Mouse (Mus musculus): ENCODE data around the gene Gm49405.
"Not testable (repeated sequence)": the region's sequence is repeated elsewhere in the genome, so short reads cannot be mapped to it uniquely, and the experiment has no call there.

Gm49405 gene

GRCm38 (mm10) chr19:4000119-4000900 is at the start of gene Gm49405, which contains the start of gene Nudt8:
Gm49405 (plus strand) TSS chr19:4000626.
Nudt8 (plus strand) TSS chr19:4000580.
- DNase-seq, result peak; percentile 94

GRCm38 (mm10) chr19:3951461-3951860 is 49.0 kb upstream of the Gm49405 start:
- no peak for DNase-seq

- no peak for DNase-seq
Observed at GRCm38 (mm10) chr19:3952099-3952498, 48.3 kb upstream of the Gm49405 start.

GRCm38 (mm10) chr19:3955033-3955432 is 45.4 kb upstream of the Gm49405 start:
- no peak for DNase-seq

- DNase-seq, result no peak
Observed at GRCm38 (mm10) chr19:3955804-3956203, 44.6 kb upstream of the Gm49405 start.

- DNase-seq, result not testable (repeated sequence)
Observed at GRCm38 (mm10) chr19:3957296-3958036, 43.0 kb upstream of the Gm49405 start.

- no peak for DNase-seq
Observed at GRCm38 (mm10) chr19:3958470-3958869, 42.0 kb upstream of the Gm49405 start, which contains the start of gene Aldh3b3. Aldh3b3 (plus strand) TSS chr19:3958645.

- DNase-seq, result no peak
Observed at GRCm38 (mm10) chr19:3959030-3959429, 41.4 kb upstream of the Gm49405 start.

GRCm38 (mm10) chr19:3960211-3960610 is 40.2 kb upstream of the Gm49405 start:
- no peak for DNase-seq

- not testable (repeated sequence) for DNase-seq
Observed at GRCm38 (mm10) chr19:3961805-3962204, 38.6 kb upstream of the Gm49405 start.

- DNase-seq, result no peak
Observed at GRCm38 (mm10) chr19:3962469-3962868, 38.0 kb upstream of the Gm49405 start.

GRCm38 (mm10) chr19:3964030-3964429 is 36.4 kb upstream of the Gm49405 start:
- DNase-seq, result no peak

GRCm38 (mm10) chr19:3966330-3967075 is 33.9 kb upstream of the Gm49405 start:
- DNase-seq, result no peak

GRCm38 (mm10) chr19:3967258-3967657 is 33.2 kb upstream of the Gm49405 start:
- DNase-seq, result no peak

- no peak for DNase-seq
Observed at GRCm38 (mm10) chr19:3972229-3972628, 28.2 kb upstream of the Gm49405 start, which contains the start of gene Aldh3b2. Aldh3b2 (plus strand) TSS chr19:3972328.

GRCm38 (mm10) chr19:3974608-3975007 is 25.8 kb upstream of the Gm49405 start:
- not testable (repeated sequence) for DNase-seq

- DNase-seq, result no peak
Observed at GRCm38 (mm10) chr19:3975866-3976265, 24.6 kb upstream of the Gm49405 start.

GRCm38 (mm10) chr19:3980309-3980708 is 20.1 kb upstream of the Gm49405 start:
- DNase-seq, result peak; percentile 57

GRCm38 (mm10) chr19:3980917-3981316 is 19.5 kb upstream of the Gm49405 start:
- no peak for DNase-seq

GRCm38 (mm10) chr19:3983527-3984200 is 16.8 kb upstream of the Gm49405 start:
- DNase-seq, result no peak

- no peak for DNase-seq
Observed at GRCm38 (mm10) chr19:3985261-3985681, 15.2 kb upstream of the Gm49405 start.

GRCm38 (mm10) chr19:3986334-3986733 is 14.1 kb upstream of the Gm49405 start, which contains the start of gene Acy3:
Acy3 (plus strand) TSS chr19:3986570.
- peak; percentile 36 for DNase-seq
